Mouse (Mus musculus) cerebellum, adult 2 months (tissue): Measurements from ENCODE around the gene Map3k9. TPM values are rescaled to one million over a fixed set of nuclear protein-coding genes. Genes with fewer than 3 reads are reported as not detected.

Experiments used
- DNase-seq, 2 experiments: peaks; one replicate each; pipeline ENCODE4 v3.0.0; 2021
- H3K27ac ChIP-seq: fragments of 200-500 bp; 2 replicates; pipeline ENCODE4 v1.5.1; 2012; ENCODE audit warnings: low read length, control low read depth, inconsistent platforms; ENCODE audit not compliant: insufficient read depth
- H3K27me3 ChIP-seq: fragments of 200-500 bp; 2 replicates; pipeline ENCODE4 v1.6.1; 2012; ENCODE audit warnings: inconsistent platforms, mild to moderate bottlenecking, low read length, moderate library complexity; ENCODE audit not compliant: control insufficient read depth, insufficient read depth
- H3K4me1 ChIP-seq: fragments of 200-500 bp; 2 replicates; pipeline ENCODE4 v1.6.1; 2011; ENCODE audit warnings: low read length; ENCODE audit not compliant: control insufficient read depth, insufficient read depth
- H3K4me3 ChIP-seq: fragments of 200-500 bp; replicated peaks from 2 replicates; pipeline ENCODE3; 2011; ENCODE audit warnings: mild to moderate bottlenecking, low read depth, low read length, control low read depth; ENCODE audit not compliant: insufficient read depth
- CTCF ChIP-seq: fragments of 200-500 bp; IDR thresholded peaks from 2 replicates; pipeline ENCODE4 v1.5.1; 2011; ENCODE audit warnings: low read depth, mild to moderate bottlenecking, control low read depth, low read length, moderate library complexity, borderline replicate concordance; ENCODE audit not compliant: insufficient read depth
- POLR2A ChIP-seq: fragments of 200-500 bp; IDR thresholded peaks from 2 replicates; pipeline ENCODE4 v1.6.1; 2011; ENCODE audit warnings: low read length, control low read depth, borderline replicate concordance; ENCODE audit not compliant: insufficient read depth
- WGBS: fragments of 180-500 bp; shearing (Covaris S2); methylation state at CpG from one replicate; pipeline ENCODE4 v1.1.7; 2018; 5-methylcytosine and 5-hydroxymethylcytosine counted together
- polyA plus RNA-seq: library from polyadenylated mRNA; depleted of rRNA; stranded (reverse); fragments of >200 nt; gene quantifications from 2 replicates; pipeline ENCODE4 v1.2.3, GENCODE M21; 2012

Map3k9 gene
- polyA plus RNA-seq, 1 experiment: 14.4 TPM

GRCm38 (mm10) chr12:81814742-81815141 lies 33.8 kb upstream of the Map3k9 start:
- WGBS: 97% methylated on average over 5 of the region's 5 CpGs

DNA sequence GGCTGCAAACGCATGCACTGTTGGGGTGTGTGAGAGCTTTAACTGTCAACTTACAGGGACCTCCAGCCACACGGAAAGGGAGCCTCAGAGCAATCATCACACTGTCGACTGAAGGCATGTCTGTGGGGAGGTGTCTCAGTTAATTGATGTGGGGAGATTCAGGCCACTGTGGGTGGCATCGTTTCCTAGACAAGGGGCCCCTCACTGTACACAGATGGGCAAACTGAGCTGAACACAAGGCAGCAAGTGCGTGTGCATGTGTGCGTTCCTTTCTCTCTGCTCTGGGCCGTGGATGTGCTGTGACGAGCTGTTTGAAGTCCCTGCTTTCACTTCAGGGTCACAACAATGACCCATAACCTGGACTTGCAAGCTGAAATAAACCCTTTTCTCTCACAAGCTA lies 29.4 kb upstream of the Map3k9 start:
- DNase-seq: no peak
- Histone ChIP-seq H3K27ac (no peak overlapping the region), H3K27me3 (no peaks in the 10 kb centered on the region), H3K4me3 (no peak overlapping the region), H3K4me1 (no peaks in the 10 kb centered on the region; the same call in none of the 2 replicates)
- TF ChIP-seq CTCF: no peak
- no peak for TF ChIP-seq POLR2A
- 49% methylated on average over 8 of the region's 8 CpGs for WGBS

More at GRCm38 (mm10) chr12:81814742-81815141, 33.8 kb upstream of the Map3k9 start:
- H3K27ac ChIP-seq: no peak overlapping the region
- H3K4me3 ChIP-seq: no peak overlapping the region
- no peak for DNase-seq
- H3K4me1 ChIP-seq: no peaks in the 10 kb centered on the region; the same call in 1 of the 2 replicates
- TF ChIP-seq CTCF (no peak), POLR2A (no peak)
- H3K27me3 ChIP-seq: no peaks in the 10 kb centered on the region

DNA sequence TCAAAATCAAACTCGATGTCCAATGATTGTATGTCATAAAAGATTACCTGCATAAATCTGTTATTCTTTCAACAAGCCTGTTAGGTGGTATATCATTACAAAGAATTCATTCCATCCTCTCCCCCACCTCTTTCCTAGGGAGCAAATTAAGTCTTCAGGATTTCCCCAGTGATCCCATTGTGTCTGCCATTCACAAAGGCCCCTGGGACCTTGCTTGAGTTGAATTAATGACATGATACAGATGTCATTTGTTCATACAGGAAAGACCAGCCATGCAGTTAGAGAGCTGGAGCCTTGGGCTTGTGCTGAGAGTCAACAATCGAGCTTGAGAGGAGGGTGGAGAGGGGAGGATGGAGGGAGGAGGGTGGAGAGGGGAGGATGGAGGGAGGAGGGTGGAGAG lies 27.6 kb upstream of the Map3k9 start:
- no peak overlapping the region for H3K27ac ChIP-seq
- DNase-seq: no peak
- WGBS: 85% methylated on average over 2 of the region's 2 CpGs
- no peak for TF ChIP-seq CTCF
- TF ChIP-seq POLR2A: no peak
- H3K4me1 ChIP-seq: no peaks in the 10 kb centered on the region; the same call in none of the 2 replicates
- H3K27me3 ChIP-seq: no peaks in the 10 kb centered on the region
- no peak overlapping the region for H3K4me3 ChIP-seq

GRCm38 (mm10) chr12:81807953-81808352 lies 27.0 kb upstream of the Map3k9 start:
- Histone ChIP-seq H3K4me3 (peak overlapping the region; percentile 9), H3K27ac (no peak overlapping the region), H3K27me3 (no peaks in the 10 kb centered on the region), H3K4me1 (no peaks in the 10 kb centered on the region; the same call in none of the 2 replicates)
- TF ChIP-seq POLR2A (no peak), CTCF (no peak)
- WGBS: 11% methylated on average over 11 of the region's 11 CpGs
- peak; percentile 35 to 39 for DNase-seq

- no peak overlapping the region for H3K27ac ChIP-seq
- TF ChIP-seq POLR2A (no peak), CTCF (no peak)
- peak overlapping the region; percentile 55 for H3K4me3 ChIP-seq
- H3K4me1 ChIP-seq: no peaks in the 10 kb centered on the region; the same call in none of the 2 replicates
- WGBS: 4% methylated on average over 7 of the region's 7 CpGs
- no peaks in the 10 kb centered on the region for H3K27me3 ChIP-seq
- no peak for DNase-seq
Measured at GRCm38 (mm10) chr12:81807529-81807837, 26.5 kb upstream of the Map3k9 start.

- peak; percentile 71 to 82 for DNase-seq
- Histone ChIP-seq H3K4me3 (peak overlapping the region; percentile 55), H3K27me3 (no peaks in the 10 kb centered on the region), H3K4me1 (no peaks in the 10 kb centered on the region; the same call in none of the 2 replicates), H3K27ac (no peak overlapping the region)
- WGBS: 9% methylated on average over 17 of the region's 17 CpGs
- no peak for TF ChIP-seq CTCF
- TF ChIP-seq POLR2A: peak; percentile 64; the same call in 1 of the 2 replicates
Measured at GRCm38 (mm10) chr12:81806759-81807528, 26.0 kb upstream of the Map3k9 start.

DNA sequence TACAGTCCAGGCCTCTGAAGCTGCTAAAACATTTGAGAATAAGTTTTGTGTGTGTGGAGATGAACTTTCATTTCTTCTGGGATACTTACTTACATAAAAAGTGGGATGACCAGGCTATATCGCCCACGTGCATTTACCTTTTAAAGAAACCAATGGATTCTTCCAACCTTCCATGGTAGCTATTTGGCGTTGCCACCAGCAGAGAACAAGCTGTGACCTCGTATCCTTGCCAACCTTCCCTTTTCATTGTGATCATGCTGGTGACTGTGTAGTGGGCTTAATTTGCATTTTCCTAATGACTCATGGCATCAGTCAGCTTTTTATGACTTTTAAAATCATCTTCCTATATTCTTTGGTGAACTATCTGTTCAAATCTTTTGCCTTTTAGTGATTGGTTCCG lies 25.1 kb upstream of the Map3k9 start:
- Histone ChIP-seq H3K27ac (no peak overlapping the region), H3K27me3 (no peaks in the 10 kb centered on the region), H3K4me3 (no peak overlapping the region), H3K4me1 (no peaks in the 10 kb centered on the region; the same call in none of the 2 replicates)
- TF ChIP-seq CTCF: no peak
- DNase-seq: peak in 1 of 2 experiments; percentile 40
- 44% methylated on average over 5 of the region's 5 CpGs for WGBS

- no peak for TF ChIP-seq CTCF
- no peak for TF ChIP-seq POLR2A
- H3K4me3 ChIP-seq: no peak overlapping the region
- no peaks in the 10 kb centered on the region for H3K27me3 ChIP-seq
- DNase-seq: no peak
- WGBS: 72% methylated on average over 7 of the region's 7 CpGs
- H3K4me1 ChIP-seq: no peaks in the 10 kb centered on the region; the same call in none of the 2 replicates
- no peak overlapping the region for H3K27ac ChIP-seq
Measured at GRCm38 (mm10) chr12:81803803-81804202, 22.8 kb upstream of the Map3k9 start.
